Mouse (Mus musculus): Measurements from ENCODE around the gene Kdm4b. TPM values are rescaled to one million over a fixed set of nuclear protein-coding genes. Genes with fewer than 3 reads are reported as not detected.

Gene Kdm4b
- polyA plus RNA-seq, 1 experiment = 11.5 TPM

- no peak for TF ChIP-seq POLR2A (IDR thresholded peaks at IDR 0.05; ENCODE audit: insufficient read depth, low read length)
- no peak for TF ChIP-seq EP300 (IDR thresholded peaks at IDR 0.05; ENCODE audit: insufficient read depth, low read depth, low read length)
- no peak for TF ChIP-seq CTCF (IDR thresholded peaks at IDR 0.05; ENCODE audit: low read depth, low read length)
- H3K4me1 ChIP-seq (ENCODE audit: control insufficient read depth, insufficient read depth, low read length) = no peaks in the 10 kb centered on the region
- H3K36me3 ChIP-seq (ENCODE audit: control insufficient read depth, insufficient read depth, low read length, poor library complexity, severe bottlenecking) = no peaks in the 10 kb centered on the region
- H3K9me3 ChIP-seq (replicated peaks; ENCODE audit: control insufficient read depth, insufficient read depth, low read length, poor library complexity, severe bottlenecking) = no peaks in the 10 kb centered on the region
- H3K4me3 ChIP-seq (ENCODE audit: low read depth, low read length) = no peak overlapping the region
- H3K9ac ChIP-seq (ENCODE audit: low read depth, poor library complexity, severe bottlenecking) = no peak overlapping the region
- no peak overlapping the region for H3K27ac ChIP-seq (ENCODE audit: insufficient read depth, low read length)
- no peaks in the 10 kb centered on the region for H3K27me3 ChIP-seq (ENCODE audit: control insufficient read depth, insufficient read depth, low read length, poor library complexity, severe bottlenecking)
Observed at GRCm38 (mm10) chr17:56445397-56445796, 119.5 kb downstream of the Kdm4b start.

DNA sequence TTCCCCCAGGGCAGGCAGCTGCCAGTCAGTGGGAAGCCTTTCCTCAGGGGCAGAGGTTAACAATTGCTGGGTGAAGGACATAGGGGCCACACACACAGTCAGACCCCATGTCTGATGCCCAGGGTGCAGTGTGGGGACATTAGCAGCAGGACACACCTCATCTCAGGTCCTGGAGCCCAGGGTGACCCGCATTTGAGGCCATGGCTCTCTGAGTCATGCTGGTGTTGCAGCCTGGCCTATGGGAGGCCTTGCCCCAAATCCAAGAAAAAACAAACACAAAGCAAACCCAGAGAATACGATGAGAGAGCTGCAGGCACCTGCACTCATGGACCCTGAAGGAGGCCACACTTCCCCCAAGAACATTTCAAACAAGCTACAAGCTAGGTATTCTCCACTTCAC is 121.9 kb downstream of the Kdm4b start:
- H3K36me3 ChIP-seq (ENCODE audit: control insufficient read depth, insufficient read depth, low read length, poor library complexity, severe bottlenecking) = no peaks in the 10 kb centered on the region
- TF ChIP-seq POLR2A (IDR thresholded peaks at IDR 0.05; ENCODE audit: insufficient read depth, low read length) (no peak), EP300 (IDR thresholded peaks at IDR 0.05; ENCODE audit: insufficient read depth, low read depth, low read length) (no peak), CTCF (IDR thresholded peaks at IDR 0.05; ENCODE audit: low read depth, low read length) (no peak)
- no peak overlapping the region for H3K27ac ChIP-seq (ENCODE audit: insufficient read depth, low read length)
- H3K4me3 ChIP-seq (ENCODE audit: low read depth, low read length) = no peak overlapping the region
- H3K4me1 ChIP-seq (ENCODE audit: control insufficient read depth, insufficient read depth, low read length) = no peaks in the 10 kb centered on the region
- H3K9me3 ChIP-seq (replicated peaks; ENCODE audit: control insufficient read depth, insufficient read depth, low read length, poor library complexity, severe bottlenecking) = no peaks in the 10 kb centered on the region
- H3K27me3 ChIP-seq (ENCODE audit: control insufficient read depth, insufficient read depth, low read length, poor library complexity, severe bottlenecking) = no peaks in the 10 kb centered on the region
- no peak overlapping the region for H3K9ac ChIP-seq (ENCODE audit: low read depth, poor library complexity, severe bottlenecking)

Other genes starting within 250 kb of the Kdm4b start
- gene Hdgfl2, start 246.4 kb upstream of the Kdm4b start, polyA plus RNA-seq (2011; ENCODE audit: insufficient read depth, insufficient read length, low read depth, missing spikeins) = 77.5 and 82.8 TPM in 2 replicates
- 0.21 and 0.35 TPM in 2 replicates for gene Plin4, start 216.3 kb upstream of the Kdm4b start, polyA plus RNA-seq (2011; ENCODE audit: insufficient read depth, insufficient read length, low read depth, missing spikeins)
- 0.90 and 1.0 TPM in 2 replicates for gene Plin5, start 208.5 kb upstream of the Kdm4b start, polyA plus RNA-seq (2011; ENCODE audit: insufficient read depth, insufficient read length, low read depth, missing spikeins)
- not detected in 2 replicates for gene Lrg1, start 204.1 kb upstream of the Kdm4b start, polyA plus RNA-seq (2011; ENCODE audit: insufficient read depth, insufficient read length, low read depth, missing spikeins)
- gene Sema6b, start 185.7 kb upstream of the Kdm4b start, polyA plus RNA-seq (2011; ENCODE audit: insufficient read depth, insufficient read length, low read depth, missing spikeins) = 2.1 and 2.5 TPM in 2 replicates
- 1.8 and 2.5 TPM in 2 replicates for gene Tnfaip8l1, start 163.6 kb upstream of the Kdm4b start, polyA plus RNA-seq (2011; ENCODE audit: insufficient read depth, insufficient read length, low read depth, missing spikeins)
- 37.4 and 48.4 TPM in 2 replicates for gene Mydgf, start 142.1 kb upstream of the Kdm4b start, polyA plus RNA-seq (2011; ENCODE audit: insufficient read depth, insufficient read length, low read depth, missing spikeins)
- gene Dpp9, start 107.2 kb upstream of the Kdm4b start, polyA plus RNA-seq (2011; ENCODE audit: insufficient read depth, insufficient read length, low read depth, missing spikeins) = 20.9 and 21.1 TPM in 2 replicates
- gene Fem1a, start 69.3 kb upstream of the Kdm4b start, polyA plus RNA-seq (2011; ENCODE audit: insufficient read depth, insufficient read length, low read depth, missing spikeins) = 4.9 and 5.4 TPM in 2 replicates
- gene Ticam1, start 49.3 kb upstream of the Kdm4b start, polyA plus RNA-seq (2011; ENCODE audit: insufficient read depth, insufficient read length, low read depth, missing spikeins) = 4.0 and 4.7 TPM in 2 replicates
- 57.1 and 60.2 TPM in 2 replicates for gene Plin3, start 33.2 kb upstream of the Kdm4b start, polyA plus RNA-seq (2011; ENCODE audit: insufficient read depth, insufficient read length, low read depth, missing spikeins)
- gene Arrdc5, start 25.8 kb upstream of the Kdm4b start, polyA plus RNA-seq (2011; ENCODE audit: insufficient read depth, insufficient read length, low read depth, missing spikeins) = not detected in 2 replicates
- gene Uhrf1, start 22.7 kb upstream of the Kdm4b start, polyA plus RNA-seq (2011; ENCODE audit: insufficient read depth, insufficient read length, low read depth, missing spikeins) = 162 and 174 TPM in 2 replicates
- gene Ptprs, start 150.4 kb downstream of the Kdm4b start, polyA plus RNA-seq (2011; ENCODE audit: insufficient read depth, insufficient read length, low read depth, missing spikeins) = 149 and 159 TPM in 2 replicates
- not detected in 2 replicates for gene Znrf4, start 186.4 kb downstream of the Kdm4b start, polyA plus RNA-seq (2011; ENCODE audit: insufficient read depth, insufficient read length, low read depth, missing spikeins)
- gene Gm20219, start 228.3 kb downstream of the Kdm4b start, polyA plus RNA-seq (2011; ENCODE audit: insufficient read depth, insufficient read length, low read depth, missing spikeins) = 1.1 and 2.3 TPM in 2 replicates

All from ES-Bruce4 (cell line).